In the genomic region with DNA sequence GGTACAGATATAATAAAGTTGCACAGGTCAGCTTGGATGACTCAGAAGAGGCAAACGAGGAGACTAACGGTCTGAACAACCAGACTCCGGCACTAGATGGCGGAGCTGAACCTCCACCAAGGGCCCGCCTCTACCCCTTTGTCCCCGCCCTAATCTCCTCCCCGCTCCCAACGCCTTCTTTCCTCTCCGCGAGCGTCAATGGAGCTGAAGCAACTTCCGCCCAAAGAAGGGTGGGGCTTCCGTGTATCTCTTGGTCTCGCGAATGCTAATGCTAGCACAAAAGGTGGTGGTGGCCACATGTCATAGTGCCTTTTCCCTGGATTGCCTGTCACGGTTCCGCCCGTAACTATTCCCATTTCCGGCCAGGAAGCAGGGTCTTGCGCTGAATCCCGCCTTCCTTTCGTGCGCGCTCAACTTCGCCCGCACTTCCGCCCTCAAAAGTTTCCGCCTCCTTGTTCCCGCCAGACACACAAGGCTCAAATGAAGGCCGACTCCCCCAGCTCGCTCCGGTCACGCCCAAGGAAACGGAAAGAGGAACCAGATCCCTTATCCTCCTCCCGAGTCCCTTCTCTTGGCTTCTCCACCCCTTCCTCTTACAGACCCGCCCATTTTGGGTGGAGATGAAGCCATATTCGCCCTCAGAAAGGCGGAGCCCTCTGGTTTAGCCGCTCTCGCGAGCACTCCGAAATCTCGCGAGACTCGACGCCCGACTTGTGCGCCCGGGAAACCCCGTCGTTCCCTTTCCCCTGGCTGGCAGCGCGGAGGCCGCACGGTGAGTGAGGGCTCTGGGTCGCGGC, we compare ENCODE assay signal across 8 mouse cellular contexts. TPM values are rescaled to one million over a fixed set of nuclear protein-coding genes. Genes with fewer than 3 reads are reported as not detected.
A peak's percentile ranks its signal among the peaks of the same experiment; 100 is the strongest.
DNase-seq lines count a peak whose midpoint lies in the region; ATAC-seq lines count a peak whose summit lies in the region.

Gene Rps19, plus strand, starts transcription at position 476 of the 797 bp plus-strand sequence.

- ATAC-seq in hindbrain, embryonic 15.5 days (ENCODE audit: low FRiP score, low read depth), result peak; percentile 95

- peak; percentile 98 for DNase-seq in T-cell, adult 2 months (ENCODE audit: low spot score)
- DNase-seq in cerebellum, postnatal 36 days, result peak; percentile 97
- DNase-seq in frontal cortex, postnatal 36 days (ENCODE audit: low spot score in 2 of 2), result peak; percentile 97
- peak; percentile 98 for DNase-seq in left cerebral cortex, adult 11 months (ENCODE audit: low spot score)
- peak; percentile 99 for DNase-seq in lung, postnatal 4 days
- DNase-seq in retina, postnatal 7 days (ENCODE audit: low read depth, low spot score), result peak; percentile 100
- DNase-seq in urinary bladder, adult 2 months (ENCODE audit: low spot score), result peak; percentile 98

- peak within 1 kb of the TSS; percentile 91 for H3K9ac ChIP-seq in hindbrain, embryonic 15.5 days

- H3K27me3 ChIP-seq in hindbrain, embryonic 15.5 days, result no peaks in the 10 kb centered on the region

- H3K4me1 ChIP-seq in hindbrain, embryonic 15.5 days (replicated peaks), result peaks cover 29% of the 10 kb centered on the region

- peak within 1 kb of the TSS; percentile 75 for H3K4me3 ChIP-seq in hindbrain, embryonic 15.5 days

- H3K36me3 ChIP-seq in hindbrain, embryonic 15.5 days, result peaks cover 25% of the 10 kb centered on the region

- peak within 1 kb of the TSS; percentile 86 for H3K27ac ChIP-seq in hindbrain, embryonic 15.5 days (replicated peaks)

- H3K4me2 ChIP-seq in hindbrain, embryonic 15.5 days, result peak within 1 kb of the TSS; percentile 70

- no peaks in the 10 kb centered on the region for H3K9me3 ChIP-seq in hindbrain, embryonic 15.5 days

- WGBS in hindbrain, embryonic 15.5 days, result under 1% methylated on average over 57 of the region's 57 CpGs

RNA-seq across cellular contexts. Expression of gene Rps19, which starts in this region (rescaled TPM):
- 1,106 and 1,236 TPM in 2 replicates for polyA plus RNA-seq in hindbrain, embryonic 15.5 days (2015; fragmentation: Nextera tagmentation; extraction: Ambion mirVana)
- 1,077 and 1,084 TPM in 2 replicates for polyA plus RNA-seq in urinary bladder, adult 2 months (2012; rRNA removed)

Comparison
In these comparisons a context has a peak if more than half of its experiments do, and no peak if none do; other contexts are left out.
1. Peak in every context shown above with its lines: DNase-seq, ATAC-seq, H3K4me3 ChIP-seq and H3K27ac ChIP-seq.